Mouse (Mus musculus): ENCODE measurements around the gene Mettl7a3. TPM values are rescaled to one million over a fixed set of nuclear protein-coding genes. Genes with fewer than 3 reads are reported as not detected.
"Not testable (repeated sequence)": the region's sequence is repeated elsewhere in the genome, so short reads cannot be mapped to it uniquely, and the experiment has no call there.

Mettl7a3 gene
- polyA plus RNA-seq, 1 experiment from 2014 or later: 0.13 TPM

DNA sequence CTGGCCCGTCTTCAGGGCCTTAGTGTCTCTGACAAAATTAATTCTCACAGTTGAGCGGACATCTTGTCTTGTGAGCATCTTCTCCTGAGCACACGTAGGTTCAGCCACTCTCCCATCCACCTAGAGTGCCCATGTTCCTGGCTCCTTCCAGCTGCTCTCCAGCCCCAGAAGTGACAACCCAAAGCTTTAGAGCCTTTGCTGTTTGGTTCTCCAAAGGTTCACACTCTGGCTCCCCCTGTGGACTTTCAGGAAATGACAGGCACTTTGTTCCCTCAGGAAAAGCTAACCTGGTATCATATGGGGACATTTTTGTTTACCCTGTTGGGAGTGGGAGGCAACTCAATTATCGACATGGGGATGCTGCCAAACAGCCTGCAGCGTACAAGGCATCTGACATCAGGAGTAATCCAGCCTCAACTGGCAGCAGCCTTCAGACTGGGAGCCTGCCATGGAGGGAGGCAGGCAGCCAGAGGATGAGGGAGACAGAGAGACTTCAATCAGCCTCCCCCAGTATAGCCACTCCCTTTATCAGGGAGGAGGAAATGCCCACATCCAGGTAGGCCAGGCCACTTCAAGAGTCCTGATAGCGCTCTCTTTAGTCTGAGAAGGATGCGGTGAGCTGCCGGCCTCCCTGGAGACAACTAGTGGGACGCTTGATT lies 43.2 kb downstream of the Mettl7a3 start:
- H3K4me2 ChIP-seq; H3K4me1 ChIP-seq (replicated peaks); H3K4me3 ChIP-seq; ATAC-seq (ENCODE audit: low FRiP score); H3K27me3 ChIP-seq; H3K9me3 ChIP-seq; H3K27ac ChIP-seq; H3K9ac ChIP-seq; H3K36me3 ChIP-seq: not testable (repeated sequence)
- WGBS: 37% methylated on average over 4 of the region's 9 CpGs

DNA sequence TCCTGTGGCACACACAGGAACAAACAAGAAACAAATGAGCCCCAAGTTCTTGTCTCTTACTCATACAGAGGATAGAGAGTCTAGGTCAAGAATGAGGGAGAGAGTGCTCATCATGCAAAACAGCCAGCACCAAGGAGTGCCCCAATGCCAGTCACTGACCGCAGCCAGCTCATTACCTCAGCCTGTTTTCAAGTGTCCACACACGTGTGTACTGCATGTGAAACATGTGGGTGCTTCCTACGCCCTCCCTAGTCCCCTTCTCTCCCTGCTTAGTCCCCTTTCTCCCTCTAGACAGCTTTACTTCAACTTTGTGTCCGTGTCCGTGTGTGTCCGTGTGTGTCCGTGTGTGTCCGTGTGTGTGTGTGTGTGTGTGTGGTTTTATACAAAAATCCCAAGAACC lies 44.9 kb downstream of the Mettl7a3 start:
- Histone ChIP-seq H3K36me3 (no peaks in the 10 kb centered on the region), H3K4me2 (no peak overlapping the region), H3K4me1 (replicated peaks) (no peaks in the 10 kb centered on the region), H3K9ac (no peak overlapping the region), H3K27ac (no peak overlapping the region), H3K9me3 (no peaks in the 10 kb centered on the region), H3K4me3 (no peak overlapping the region), H3K27me3 (no peaks in the 10 kb centered on the region)
- no peak for ATAC-seq (ENCODE audit: low FRiP score)
- WGBS: 91% methylated on average over 8 of the region's 8 CpGs

DNA sequence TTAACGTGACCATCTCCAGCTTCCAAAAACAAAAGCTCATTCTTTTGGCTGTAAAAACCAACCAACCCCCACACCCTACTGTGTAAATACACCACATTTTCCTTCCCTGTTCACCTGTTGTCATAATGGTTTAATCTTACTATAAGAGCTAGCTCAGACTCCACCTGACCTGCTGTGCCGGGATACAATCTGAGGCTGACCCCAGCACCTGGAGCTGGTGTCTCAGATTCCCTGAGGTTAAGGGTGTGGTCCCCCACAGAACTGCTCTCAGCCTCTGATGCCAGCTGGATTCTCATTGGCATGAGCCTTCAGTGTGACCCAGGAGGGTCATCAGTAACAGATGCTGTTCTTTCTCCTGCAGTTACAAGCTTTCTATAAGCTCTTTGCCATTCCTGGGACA lies 45.4 kb downstream of the Mettl7a3 start:
- H3K36me3 ChIP-seq: no peaks in the 10 kb centered on the region
- no peaks in the 10 kb centered on the region for H3K27me3 ChIP-seq
- H3K9ac ChIP-seq: no peak overlapping the region
- 68% methylated on average over 2 of the region's 2 CpGs for WGBS
- no peaks in the 10 kb centered on the region for H3K4me1 ChIP-seq (replicated peaks)
- no peak overlapping the region for H3K4me2 ChIP-seq
- ATAC-seq (ENCODE audit: low FRiP score): no peak
- no peak overlapping the region for H3K27ac ChIP-seq
- H3K9me3 ChIP-seq: no peaks in the 10 kb centered on the region
- no peak overlapping the region for H3K4me3 ChIP-seq

DNA sequence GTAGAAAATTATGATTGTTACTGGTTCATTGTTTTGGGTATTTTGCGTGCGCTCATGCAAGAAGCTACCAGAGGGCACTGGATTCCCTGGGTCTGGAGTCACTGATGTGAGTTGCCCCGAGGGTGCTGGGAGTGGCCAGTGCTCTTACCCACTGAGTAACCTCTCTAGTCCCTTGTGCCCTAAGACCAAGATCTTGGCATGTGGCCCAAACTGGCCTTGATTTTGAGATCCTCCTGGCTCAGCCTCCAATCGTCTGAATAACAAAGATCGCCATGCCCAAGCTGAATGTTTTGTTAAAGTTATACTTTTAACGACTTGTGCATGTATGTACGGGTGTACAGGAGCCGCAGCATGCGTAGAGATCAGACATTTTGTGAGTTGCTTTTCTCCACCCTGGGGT lies 51.0 kb downstream of the Mettl7a3 start:
- peaks cover 4% of the 10 kb centered on the region; the same call in 1 of the 2 replicates for H3K4me1 ChIP-seq (replicated peaks)
- no peak for ATAC-seq (ENCODE audit: low FRiP score)
- no peaks in the 10 kb centered on the region; the same call in 1 of the 2 replicates for H3K36me3 ChIP-seq
- WGBS: 94% methylated on average over 9 of the region's 9 CpGs
- no peaks in the 10 kb centered on the region for H3K9me3 ChIP-seq
- H3K4me2 ChIP-seq: no peak overlapping the region
- no peak overlapping the region for H3K27ac ChIP-seq
- no peaks in the 10 kb centered on the region for H3K27me3 ChIP-seq
- H3K4me3 ChIP-seq: no peak overlapping the region
- H3K9ac ChIP-seq: no peak overlapping the region

DNA sequence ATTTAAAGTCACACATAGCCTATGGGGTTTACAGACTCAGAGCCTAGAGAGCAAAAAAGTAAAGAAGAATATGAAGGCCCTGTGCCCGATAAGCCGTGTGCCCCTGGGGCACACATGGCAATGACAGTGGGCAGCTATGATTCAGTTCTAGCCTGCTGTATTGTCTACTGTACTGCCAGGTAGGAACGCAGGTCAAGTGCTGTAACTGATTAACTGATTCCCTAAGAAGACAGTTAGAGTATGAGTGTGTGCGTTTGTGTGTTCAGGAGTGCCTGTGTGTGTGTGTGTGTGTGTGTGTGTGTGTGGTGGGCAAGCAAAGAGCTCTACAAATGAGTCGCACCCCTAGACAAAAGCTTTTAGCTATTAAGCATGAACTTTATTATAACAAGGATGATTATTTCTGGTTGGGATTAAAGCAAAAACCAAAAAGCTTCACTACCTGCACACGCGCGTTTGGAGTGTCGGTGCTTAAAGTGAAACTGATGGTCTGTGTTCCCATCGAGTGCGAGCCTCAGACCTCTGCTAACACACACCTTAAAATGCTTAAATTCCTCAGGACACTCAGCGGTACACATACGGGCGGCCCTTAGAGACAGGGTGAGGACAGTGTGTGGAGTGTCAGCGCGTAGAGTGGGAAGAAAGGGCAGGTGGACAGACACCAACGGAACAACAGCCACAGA lies 53.0 kb downstream of the Mettl7a3 start:
- H3K9ac ChIP-seq: no peak overlapping the region
- no peaks in the 10 kb centered on the region for H3K27me3 ChIP-seq
- 95% methylated on average over 17 of the region's 17 CpGs for WGBS
- H3K4me3 ChIP-seq: no peak overlapping the region
- no peaks in the 10 kb centered on the region for H3K9me3 ChIP-seq
- ATAC-seq (ENCODE audit: low FRiP score): no peak
- H3K36me3 ChIP-seq: no peaks in the 10 kb centered on the region; the same call in 1 of the 2 replicates
- no peak overlapping the region for H3K27ac ChIP-seq
- no peak overlapping the region for H3K4me2 ChIP-seq
- peaks cover 4% of the 10 kb centered on the region; the same call in 1 of the 2 replicates for H3K4me1 ChIP-seq (replicated peaks)

DNA sequence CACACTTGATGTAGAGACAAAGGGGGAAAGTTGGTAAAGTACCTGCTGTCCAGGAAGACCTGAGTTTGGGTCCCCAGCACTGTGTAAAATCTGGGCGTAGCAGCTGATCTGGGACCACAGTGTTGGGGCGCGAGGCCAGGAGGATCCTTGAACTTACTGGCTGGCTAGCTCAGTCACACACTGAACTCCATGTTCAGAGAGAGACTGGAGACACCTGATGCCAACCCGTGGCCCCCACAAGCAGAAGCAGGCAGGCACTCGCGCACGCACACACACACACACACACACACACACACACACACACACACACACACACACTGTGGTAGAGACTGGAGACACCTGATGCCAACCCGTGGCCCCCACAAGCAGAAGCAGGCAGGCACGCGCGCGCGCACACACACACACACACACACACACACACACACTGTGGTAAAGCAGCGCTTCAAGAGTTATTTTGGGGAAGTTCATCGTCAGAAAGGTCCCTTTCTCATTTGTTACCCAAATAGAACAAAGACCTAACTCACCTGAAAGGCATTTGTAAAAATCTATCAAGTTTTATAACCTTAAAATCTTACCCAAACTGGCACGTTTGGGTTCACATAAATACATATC lies 53.6 kb downstream of the Mettl7a3 start:
- Histone ChIP-seq H3K4me1 (replicated peaks) (peaks cover 4% of the 10 kb centered on the region; the same call in 1 of the 2 replicates), H3K9ac (no peak overlapping the region), H3K27ac (no peak overlapping the region), H3K4me3 (no peak overlapping the region), H3K4me2 (no peak overlapping the region), H3K36me3 (peaks cover 5% of the 10 kb centered on the region), H3K27me3 (no peaks in the 10 kb centered on the region), H3K9me3 (no peaks in the 10 kb centered on the region)
- ATAC-seq (ENCODE audit: low FRiP score): no peak
- 89% methylated on average over 16 of the region's 16 CpGs for WGBS

DNA sequence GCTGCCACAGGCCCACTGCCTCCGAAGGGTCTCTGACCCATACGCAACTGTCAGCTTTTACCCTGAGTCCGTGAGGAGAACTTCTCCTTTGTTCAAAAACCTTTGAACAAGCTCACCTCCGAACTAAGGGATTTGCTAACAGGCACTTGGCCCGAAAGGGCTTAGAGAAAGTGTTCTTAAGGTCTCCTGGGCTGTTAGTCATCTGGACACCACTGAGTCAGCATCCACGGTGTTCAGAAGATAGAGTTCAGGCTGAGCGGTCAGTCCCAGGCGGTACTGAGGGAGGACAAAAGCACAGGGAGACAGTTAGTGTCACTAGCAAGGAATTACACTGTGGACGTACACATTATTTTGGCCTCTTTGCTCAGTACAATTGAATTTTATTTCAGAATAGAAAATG lies 54.2 kb downstream of the Mettl7a3 start:
- H3K27ac ChIP-seq: no peak overlapping the region
- H3K4me3 ChIP-seq: no peak overlapping the region
- no peak for ATAC-seq (ENCODE audit: low FRiP score)
- peaks cover 11% of the 10 kb centered on the region for H3K36me3 ChIP-seq
- 64% methylated on average over 9 of the region's 9 CpGs for WGBS
- no peaks in the 10 kb centered on the region for H3K27me3 ChIP-seq
- no peak overlapping the region for H3K4me2 ChIP-seq
- no peaks in the 10 kb centered on the region for H3K9me3 ChIP-seq
- H3K9ac ChIP-seq: no peak overlapping the region
- peaks cover 4% of the 10 kb centered on the region; the same call in 1 of the 2 replicates for H3K4me1 ChIP-seq (replicated peaks)

Other genes with a start within 250 kb of the Mettl7a3 start
- gene Atf1, start 107.1 kb upstream of the Mettl7a3 start, polyA plus RNA-seq (2015; fragmentation: Nextera tagmentation; extraction: Ambion mirVana): 17.5 and 17.7 TPM in 2 replicates
- gene Tmprss12, start 54.1 kb upstream of the Mettl7a3 start, polyA plus RNA-seq (2015; fragmentation: Nextera tagmentation; extraction: Ambion mirVana): not detected in 2 replicates
- gene Mettl7a1, start 30.8 kb upstream of the Mettl7a3 start, polyA plus RNA-seq (2015; fragmentation: Nextera tagmentation; extraction: Ambion mirVana): 3.2 and 4.3 TPM in 2 replicates
- gene Methig1, start 18.2 kb downstream of the Mettl7a3 start, polyA plus RNA-seq (2015; fragmentation: Nextera tagmentation; extraction: Ambion mirVana): 0.62 TPM in 1 of 2 replicates, not detected in the other
- not detected in 2 replicates for gene Mettl7a2, start 18.3 kb downstream of the Mettl7a3 start, polyA plus RNA-seq (2015; fragmentation: Nextera tagmentation; extraction: Ambion mirVana)
- not detected in 2 replicates for gene Higd1c, start 29.6 kb downstream of the Mettl7a3 start, polyA plus RNA-seq (2015; fragmentation: Nextera tagmentation; extraction: Ambion mirVana)
- 0.10 and 0.14 TPM in 2 replicates for gene Gm5475, start 87.2 kb downstream of the Mettl7a3 start, polyA plus RNA-seq (2015; fragmentation: Nextera tagmentation; extraction: Ambion mirVana)
- 23.8 and 24.1 TPM in 2 replicates for gene Slc11a2, start 90.1 kb downstream of the Mettl7a3 start, polyA plus RNA-seq (2015; fragmentation: Nextera tagmentation; extraction: Ambion mirVana)
- 53.1 and 56.4 TPM in 2 replicates for gene Letmd1, start 134.1 kb downstream of the Mettl7a3 start, polyA plus RNA-seq (2015; fragmentation: Nextera tagmentation; extraction: Ambion mirVana)
- gene Csrnp2, start 160.6 kb downstream of the Mettl7a3 start, polyA plus RNA-seq (2015; fragmentation: Nextera tagmentation; extraction: Ambion mirVana): 43.2 and 44.4 TPM in 2 replicates
- gene Tfcp2, start 217.1 kb downstream of the Mettl7a3 start, polyA plus RNA-seq (2015; fragmentation: Nextera tagmentation; extraction: Ambion mirVana): 40.3 and 41.6 TPM in 2 replicates

All from hindbrain, embryonic 13.5 days (tissue).